ENCODE assay signal across 8 mouse cellular contexts in genomic region chr11:6267320-6268254, GRCm38 (mm10). TPM values are rescaled to one million over a fixed set of nuclear protein-coding genes. Genes with fewer than 3 reads are reported as not detected.
DNase-seq lines count a peak whose midpoint lies in the region; ATAC-seq and TF ChIP-seq lines count a peak whose summit lies in the region.

Gene Ddx56 (minus strand): TSS chr11:6267772.

- H3K4me1 ChIP-seq in hindbrain, embryonic 10.5 days (replicated peaks) = peaks cover 25% of the 10 kb centered on the region
- peaks cover 13% of the 10 kb centered on the region; the same call in 1 of the 2 replicates for H3K4me1 ChIP-seq in lung, postnatal 0 days (ENCODE audit: insufficient read depth, low read depth, low read length)

- peaks cover 72% of the 10 kb centered on the region for H3K36me3 ChIP-seq in hindbrain, embryonic 10.5 days
- H3K36me3 ChIP-seq in lung, postnatal 0 days (ENCODE audit: insufficient read depth, low read length) = peaks cover 32% of the 10 kb centered on the region

- H3K9me3 ChIP-seq in hindbrain, embryonic 10.5 days = no peaks in the 10 kb centered on the region
- H3K9me3 ChIP-seq in lung, postnatal 0 days (ENCODE audit: low read length) = no peaks in the 10 kb centered on the region

- H3K4me2 ChIP-seq in lung, postnatal 0 days (replicated peaks; ENCODE audit: low read depth, low read length) = peak within 1 kb of the TSS; percentile 89

- peak within 1 kb of the TSS; percentile 98 for H3K4me3 ChIP-seq in hindbrain, embryonic 10.5 days
- peak within 1 kb of the TSS; percentile 94 for H3K4me3 ChIP-seq in lung, postnatal 0 days (ENCODE audit: low read depth, low read length)

- H3K27me3 ChIP-seq in hindbrain, embryonic 10.5 days (ENCODE audit: insufficient read depth, poor library complexity, severe bottlenecking) = no peaks in the 10 kb centered on the region
- H3K27me3 ChIP-seq in lung, postnatal 0 days (replicated peaks; ENCODE audit: insufficient read depth, low read length) = no peaks in the 10 kb centered on the region

- TF ChIP-seq CTCF in lung, postnatal 0 days (IDR thresholded peaks at IDR 0.05) = no peak

- 2% methylated on average over 50 of the region's 50 CpGs for WGBS in hindbrain, embryonic 10.5 days
- WGBS in lung, postnatal 0 days = 1% methylated on average over 50 of the region's 50 CpGs

- TF ChIP-seq EP300 in lung, postnatal 0 days (IDR thresholded peaks at IDR 0.05) = no peak

- peak; percentile 98 for ATAC-seq in frontal cortex, adult (ENCODE audit: low TSS enrichment)
- ATAC-seq in lung, postnatal 0 days = peak; percentile 100

- peak within 1 kb of the TSS; percentile 94 for H3K27ac ChIP-seq in hindbrain, embryonic 10.5 days
- H3K27ac ChIP-seq in lung, postnatal 0 days (ENCODE audit: low read length) = peak within 1 kb of the TSS; percentile 93

- H3K9ac ChIP-seq in lung, postnatal 0 days (replicated peaks; ENCODE audit: low read depth) = peak within 1 kb of the TSS; percentile 82

- peak; percentile 99 for DNase-seq in MN1 (ENCODE audit: low spot score)
- peak; percentile 97 for DNase-seq in cerebellum, adult 9-10 months
- peak; percentile 90 for DNase-seq in hindbrain, embryonic 10.5 days (ENCODE audit: low spot score)
- DNase-seq in layer of hippocampus, adult 9-11 months = peak; percentile 96
- peak; percentile 98 for DNase-seq in lung, postnatal 0 days (ENCODE audit: low spot score)
- DNase-seq in ovary, postnatal 14 days (ENCODE audit: low spot score) = peak; percentile 83
- DNase-seq in thymus, postnatal 14 days = peak; percentile 91

RNA-seq across cellular contexts. Expression of gene Ddx56, which starts in this region (rescaled TPM):
- 116 and 121 TPM in 2 replicates for polyA plus RNA-seq in hindbrain, embryonic 10.5 days (2016; fragmentation: Nextera tagmentation; extraction: Ambion mirVana)
- 38.2 and 41.9 TPM in 2 replicates for polyA plus RNA-seq in lung, postnatal 0 days (2015; fragmentation: Nextera tagmentation; extraction: Ambion mirVana)

Comparison
In these comparisons a context has a peak if more than half of its experiments do, and no peak if none do; other contexts are left out.
1. Peak in every context shown above with its lines: DNase-seq, ATAC-seq, H3K4me3 ChIP-seq and H3K27ac ChIP-seq.